Comparison of ENCODE assay signal across 9 mouse cellular contexts in genomic region chr5:114702403-114703392, GRCm38 (mm10). TPM values are rescaled to one million over a fixed set of nuclear protein-coding genes. Genes with fewer than 3 reads are reported as not detected.
DNase-seq lines count a peak whose midpoint lies in the region; ATAC-seq and TF ChIP-seq lines count a peak whose summit lies in the region.
"Had no signal": no experiment of that assay in that cellular context is flagged by ENCODE, and none has a peak within 500 bp of the region (broad histone marks: within the 10 kb centered on the region; RNA-seq: fewer than 3 reads in every experiment).

No protein-coding gene starts in this region.

- no peak overlapping the region for H3K4me2 ChIP-seq in hindbrain, embryonic 13.5 days
- peak overlapping the region; percentile 21; the same call in 1 of the 2 replicates for H3K4me2 ChIP-seq in liver, embryonic 13.5 days
- H3K4me2 ChIP-seq in stomach, embryonic 16.5 days (ENCODE audit: low read depth, low read length) = no peak overlapping the region
- H3K4me2 ChIP-seq: embryonic facial prominence, embryonic 13.5 days had no signal

- DNase-seq in hindbrain, embryonic 10.5 days (ENCODE audit: low spot score) = peak; percentile 42
- no peak for DNase-seq in ES-E14 (ENCODE audit: low read depth, low spot score)
- DNase-seq in embryo, embryonic 10 days (ENCODE audit: low spot score) = peak; percentile 62
- peak; percentile 57 for DNase-seq in liver, embryonic 13.5 days
- DNase-seq in layer of hippocampus, adult 8-10 months (ENCODE audit: low spot score in 2 of 2) = no peak
- no peak for DNase-seq in ovary, adult 18-20 months (ENCODE audit: low spot score)

- no peak overlapping the region for H3K4me3 ChIP-seq in hindbrain, embryonic 10.5 days
- H3K4me3 ChIP-seq in hindbrain, embryonic 13.5 days = no peak overlapping the region
- H3K4me3 ChIP-seq in ES-E14 (ENCODE audit: insufficient read depth in 1 of 2, low read depth in 1 of 2, low read length in 2 of 2, poor library complexity in 1 of 2, severe bottlenecking in 1 of 2) = no peak overlapping the region
- H3K4me3 ChIP-seq in liver, embryonic 13.5 days (replicated peaks) = no peak overlapping the region
- no peak overlapping the region for H3K4me3 ChIP-seq in stomach, embryonic 16.5 days (replicated peaks; ENCODE audit: low read length)
- H3K4me3 ChIP-seq: embryonic facial prominence, embryonic 13.5 days had no signal

- WGBS in hindbrain, embryonic 10.5 days = 63% methylated on average over 14 of the region's 14 CpGs
- WGBS in hindbrain, embryonic 13.5 days = 68% methylated on average over 14 of the region's 14 CpGs
- 38% methylated on average over 14 of the region's 14 CpGs for WGBS in liver, embryonic 13.5 days (ENCODE audit: insufficient replicate concordance)
- 52% methylated on average over 14 of the region's 14 CpGs for WGBS in stomach, embryonic 16.5 days

- no peak overlapping the region for H3K9ac ChIP-seq in hindbrain, embryonic 13.5 days
- no peak overlapping the region for H3K9ac ChIP-seq in ES-E14 (ENCODE audit: insufficient read depth, low read depth, low read length, poor library complexity, severe bottlenecking)
- 0 out of 2 replicates have a peak overlapping the region, but pooled peaks have one; percentile 5 for H3K9ac ChIP-seq in liver, embryonic 13.5 days
- no peak overlapping the region for H3K9ac ChIP-seq in stomach, embryonic 16.5 days (ENCODE audit: low read length)
- H3K9ac ChIP-seq: embryonic facial prominence, embryonic 13.5 days had no signal

- in situ Hi-C loops in ES-E14 (cut with MboI; ENCODE audit: low sequenced_read_pairs in 2 of 2, unreplicated experiment in 2 of 2) = no loop called here

- ATAC-seq in hindbrain, embryonic 13.5 days (ENCODE audit: low FRiP score) = no peak
- ATAC-seq in liver, embryonic 13.5 days (ENCODE audit: low read depth) = peak; percentile 81
- ATAC-seq in stomach, embryonic 16.5 days (ENCODE audit: insufficient read depth, low FRiP score) = peak; percentile 34; the same call in 1 of the 2 replicates

- no peak overlapping the region for H3K27ac ChIP-seq in hindbrain, embryonic 10.5 days
- H3K27ac ChIP-seq in hindbrain, embryonic 13.5 days = no peak overlapping the region
- no peak overlapping the region for H3K27ac ChIP-seq in ES-E14 (ENCODE audit: insufficient read depth, low read depth, low read length, poor library complexity, severe bottlenecking)
- peak overlapping the region; percentile 57 for H3K27ac ChIP-seq in liver, embryonic 13.5 days
- H3K27ac ChIP-seq in stomach, embryonic 16.5 days (ENCODE audit: low read length) = no peak overlapping the region
- H3K27ac ChIP-seq: embryonic facial prominence, embryonic 13.5 days had no signal

- no peaks in the 10 kb centered on the region; the same call in 1 of the 2 replicates for H3K27me3 ChIP-seq in hindbrain, embryonic 10.5 days (ENCODE audit: insufficient read depth, poor library complexity, severe bottlenecking)
- no peaks in the 10 kb centered on the region for H3K27me3 ChIP-seq in hindbrain, embryonic 13.5 days
- no peaks in the 10 kb centered on the region for H3K27me3 ChIP-seq in liver, embryonic 13.5 days
- H3K27me3 ChIP-seq in stomach, embryonic 16.5 days (ENCODE audit: control insufficient read depth, insufficient read depth, low read length) = no peaks in the 10 kb centered on the region
- H3K27me3 ChIP-seq: embryonic facial prominence, embryonic 13.5 days had no signal

- no peaks in the 10 kb centered on the region for H3K9me3 ChIP-seq in hindbrain, embryonic 10.5 days
- H3K9me3 ChIP-seq in hindbrain, embryonic 13.5 days = no peaks in the 10 kb centered on the region
- H3K9me3 ChIP-seq in ES-E14 (ENCODE audit: control insufficient read depth, insufficient read depth, low read depth, low read length) = no peaks in the 10 kb centered on the region
- no peaks in the 10 kb centered on the region for H3K9me3 ChIP-seq in liver, embryonic 13.5 days (replicated peaks)
- H3K9me3 ChIP-seq in stomach, embryonic 16.5 days (replicated peaks; ENCODE audit: control insufficient read depth, low read length) = no peaks in the 10 kb centered on the region
- H3K9me3 ChIP-seq: embryonic facial prominence, embryonic 13.5 days had no signal

- peaks cover 9% of the 10 kb centered on the region for H3K4me1 ChIP-seq in hindbrain, embryonic 10.5 days (replicated peaks)
- no peaks in the 10 kb centered on the region; the same call in 1 of the 2 replicates for H3K4me1 ChIP-seq in hindbrain, embryonic 13.5 days (replicated peaks)
- H3K4me1 ChIP-seq in ES-E14 (ENCODE audit: control insufficient read depth in 2 of 2, insufficient read depth in 2 of 2, low read length in 2 of 2, poor library complexity in 1 of 2) = peaks cover 0 to 9% of the 10 kb centered on the region in 2 experiments; a peak in 1 of 4 replicates
- H3K4me1 ChIP-seq in liver, embryonic 13.5 days (replicated peaks) = peaks cover 22% of the 10 kb centered on the region
- no peaks in the 10 kb centered on the region for H3K4me1 ChIP-seq in stomach, embryonic 16.5 days (ENCODE audit: control insufficient read depth, insufficient read depth, low read length)
- H3K4me1 ChIP-seq: embryonic facial prominence, embryonic 13.5 days had no signal

- no peaks in the 10 kb centered on the region for H3K36me3 ChIP-seq in hindbrain, embryonic 10.5 days
- H3K36me3 ChIP-seq in hindbrain, embryonic 13.5 days = no peaks in the 10 kb centered on the region
- no peaks in the 10 kb centered on the region for H3K36me3 ChIP-seq in ES-E14 (ENCODE audit: control insufficient read depth, insufficient read depth, low read length, poor library complexity, severe bottlenecking)
- H3K36me3 ChIP-seq in liver, embryonic 13.5 days = no peaks in the 10 kb centered on the region
- H3K36me3 ChIP-seq in stomach, embryonic 16.5 days (ENCODE audit: control insufficient read depth, insufficient read depth, low read length) = no peaks in the 10 kb centered on the region
- H3K36me3 ChIP-seq: embryonic facial prominence, embryonic 13.5 days had no signal

TF ChIP-seq in ES-E14, 5 proteins besides CTCF, POLR2A, EP300 and RAD21:
- TF ChIP-seq CHD2 (IDR thresholded peaks at IDR 0.05; ENCODE audit: low read depth, low read length) (no peak), ZC3H11A (IDR thresholded peaks at IDR 0.05; ENCODE audit: borderline replicate concordance, low read depth, low read length) (peak; percentile 31; the same call in 1 of the 2 replicates), ZNF384 (IDR thresholded peaks at IDR 0.05; ENCODE audit: low read depth, low read length) (no peak), HCFC1 (IDR thresholded peaks at IDR 0.05; ENCODE audit: borderline replicate concordance, insufficient read depth, low read length) (no peak), MAFK (IDR thresholded peaks at IDR 0.05; ENCODE audit: insufficient read depth, low read depth, low read length) (no peak)

RNA-seq across cellular contexts. Expression of gene Tchp, which starts 4.9 kb away (rescaled TPM):
- polyA plus RNA-seq in hindbrain, embryonic 10.5 days (2016; fragmentation: Nextera tagmentation; extraction: Ambion mirVana) = 17.9 and 20.8 TPM in 2 replicates
- polyA plus RNA-seq in hindbrain, embryonic 13.5 days (2015; fragmentation: Nextera tagmentation; extraction: Ambion mirVana) = 18.3 and 21.1 TPM in 2 replicates
- 20.6 and 33.8 TPM in 2 replicates for total RNA-seq in ES-E14 (2012; rRNA removed)
- 4.4 and 4.8 TPM in 2 replicates for polyA plus RNA-seq in liver, embryonic 13.5 days (2015; fragmentation: Nextera tagmentation; extraction: Ambion mirVana)
- polyA plus RNA-seq in stomach, embryonic 16.5 days (2015; fragmentation: Nextera tagmentation; extraction: Ambion mirVana) = 9.3 and 9.4 TPM in 2 replicates
- 10 to 100 TPM; 15.9 to 19.7 (median 17.2) TPM for total RNA-seq in layer of hippocampus, adult 8-10 months (2022)

RNA-seq across cellular contexts. Expression of gene Gltp, which starts 11.9 kb away (rescaled TPM):
- polyA plus RNA-seq in hindbrain, embryonic 10.5 days (2016; fragmentation: Nextera tagmentation; extraction: Ambion mirVana) = 80.4 and 90.3 TPM in 2 replicates
- 41.5 and 42.9 TPM in 2 replicates for polyA plus RNA-seq in hindbrain, embryonic 13.5 days (2015; fragmentation: Nextera tagmentation; extraction: Ambion mirVana)
- 15.6 and 17.2 TPM in 2 replicates for total RNA-seq in ES-E14 (2012; rRNA removed)
- polyA plus RNA-seq in liver, embryonic 13.5 days (2015; fragmentation: Nextera tagmentation; extraction: Ambion mirVana) = 36.1 and 41.7 TPM in 2 replicates
- polyA plus RNA-seq in stomach, embryonic 16.5 days (2015; fragmentation: Nextera tagmentation; extraction: Ambion mirVana) = 208 and 281 TPM in 2 replicates
- total RNA-seq in layer of hippocampus, adult 8-10 months (2022) = 10 to 100 TPM; 26.3 to 46.1 (median 33.8) TPM

RNA-seq across cellular contexts. Expression of gene Trpv4, which starts 44.5 kb away (rescaled TPM):
- 0.60 and 0.64 TPM in 2 replicates for polyA plus RNA-seq in hindbrain, embryonic 10.5 days (2016; fragmentation: Nextera tagmentation; extraction: Ambion mirVana)
- polyA plus RNA-seq in hindbrain, embryonic 13.5 days (2015; fragmentation: Nextera tagmentation; extraction: Ambion mirVana) = 0.53 and 0.65 TPM in 2 replicates
- 1.4 and 3.5 TPM in 2 replicates for total RNA-seq in ES-E14 (2012; rRNA removed)
- 0.17 and 0.23 TPM in 2 replicates for polyA plus RNA-seq in liver, embryonic 13.5 days (2015; fragmentation: Nextera tagmentation; extraction: Ambion mirVana)
- 2.8 and 3.7 TPM in 2 replicates for polyA plus RNA-seq in stomach, embryonic 16.5 days (2015; fragmentation: Nextera tagmentation; extraction: Ambion mirVana)
- 1 to 10 TPM; 1.6 to 2.5 (median 1.9) TPM for total RNA-seq in layer of hippocampus, adult 8-10 months (2022)

Comparison
In these comparisons a context has a peak if more than half of its experiments do, and no peak if none do; other contexts are left out.
1. DNase-seq: peak in hindbrain, embryonic 10.5 days (single experiment), embryo, embryonic 10 days (single experiment) and liver, embryonic 13.5 days (single experiment); none in ES-E14 (single experiment), layer of hippocampus, adult 8-10 months (0 of 2) and ovary, adult 18-20 months (single experiment).